Mouse (Mus musculus) liver, postnatal 0 days (tissue): ENCODE results near the gene Fate1. TPM values are rescaled to one million over a fixed set of nuclear protein-coding genes. Genes with fewer than 3 reads are reported as not detected.
"Not testable (repeated sequence)": the region's sequence is repeated elsewhere in the genome, so short reads cannot be mapped to it uniquely, and the experiment has no call there.

Experiments
- ATAC-seq: fragments of 200-750 bp; cut with Nextera tagmentation; 2 replicates; pipeline ENCODE4 v1.8.0; 2017; ENCODE audit warnings: mild to moderate bottlenecking, moderate library complexity
- DNase-seq: peaks from one replicate; pipeline ENCODE4 v3.0.0-alpha.2; 2016
- H3K27ac ChIP-seq: fragments of 300-500 bp; sonication (generic); 2 replicates; pipeline ENCODE4 v1.5.1; 2014; ENCODE audit warnings: antibody characterized with exemption, moderate library complexity, mild to moderate bottlenecking, low read depth
- H3K27me3 ChIP-seq: fragments of 300-500 bp; sonication (generic); 2 replicates; pipeline ENCODE4 v1.6.1; 2014; ENCODE audit warnings: low read length, control low read depth, mixed read lengths; ENCODE audit not compliant: insufficient read depth
- H3K36me3 ChIP-seq: fragments of 300-500 bp; sonication (generic); replicated peaks from 2 replicates; pipeline ENCODE4 v1.6.1; 2014; ENCODE audit warnings: mild to moderate bottlenecking, control low read depth, low read length, moderate library complexity, mixed read lengths; ENCODE audit not compliant: insufficient read depth
- H3K4me1 ChIP-seq: fragments of 300-500 bp; sonication (generic); 2 replicates; pipeline ENCODE4 v1.6.1; 2014; ENCODE audit warnings: antibody characterized with exemption, mild to moderate bottlenecking, control low read depth; ENCODE audit not compliant: insufficient read depth
- H3K4me2 ChIP-seq: fragments of 300-500 bp; sonication (generic); 2 replicates; pipeline ENCODE4 v1.6.1; 2014; ENCODE audit warnings: low read depth, mild to moderate bottlenecking, low read length, moderate library complexity, mixed read lengths
- H3K4me3 ChIP-seq: fragments of 300-500 bp; sonication (generic); 2 replicates; pipeline ENCODE4 v1.5.1; 2014; ENCODE audit warnings: low read depth, low read length
- H3K9ac ChIP-seq: fragments of 300-500 bp; sonication (generic); replicated peaks from 2 replicates; pipeline ENCODE4 v1.6.1; 2014; ENCODE audit warnings: mild to moderate bottlenecking, moderate library complexity
- H3K9me3 ChIP-seq: fragments of 300-500 bp; sonication (generic); 2 replicates; pipeline ENCODE4 v1.6.1; 2016; ENCODE audit warnings: mild to moderate bottlenecking, control low read depth, low read length, mixed read lengths
- CTCF ChIP-seq: sonication (generic); IDR thresholded peaks from 2 replicates; pipeline ENCODE4 v1.5.1; 2016; ENCODE audit warnings: antibody characterized with exemption, low read depth
- EP300 ChIP-seq: IDR thresholded peaks from 2 replicates; pipeline ENCODE4 v1.6.1; 2016; ENCODE audit warnings: antibody characterized with exemption, low read depth, mild to moderate bottlenecking
- WGBS: fragments of 180-500 bp; shearing (Covaris S2); extraction: QIAGEN DNeasy Blood & Tissue Kit; methylation state at CpG from one replicate; pipeline ENCODE4 v1.1.7; 2014; ENCODE audit not compliant: insufficient replicate concordance; 5-methylcytosine and 5-hydroxymethylcytosine counted together
- polyA plus RNA-seq: library from polyadenylated mRNA; unstranded; fragments of >200 nt; fragmentation: Nextera tagmentation; extraction: Ambion mirVana; gene quantifications from 2 replicates; pipeline ENCODE4 v1.2.1, GENCODE M21; 2015

Fate1 gene
- polyA plus RNA-seq, 1 experiment from 2014 or later = not detected

- Histone ChIP-seq H3K27me3 (no peaks in the 10 kb centered on the region), H3K9me3 (no peaks in the 10 kb centered on the region), H3K27ac (no peak overlapping the region), H3K4me1 (no peaks in the 10 kb centered on the region), H3K4me3 (no peak overlapping the region), H3K36me3 (no peaks in the 10 kb centered on the region), H3K9ac (no peak overlapping the region), H3K4me2 (no peak overlapping the region)
- TF ChIP-seq CTCF (no peak), EP300 (no peak)
- no peak for DNase-seq
- 67% methylated on average over 6 of the region's 6 CpGs for WGBS
- no peak for ATAC-seq
Measured at GRCm38 (mm10) chrX:71968816-71969215, 4.0 kb upstream of the Fate1 start.

GRCm38 (mm10) chrX:71971325-71971724 lies 1.5 kb upstream of the Fate1 start:
- Histone ChIP-seq H3K4me3 (no peak overlapping the region), H3K9me3 (no peaks in the 10 kb centered on the region), H3K27ac (no peak overlapping the region), H3K36me3 (no peaks in the 10 kb centered on the region), H3K9ac (no peak overlapping the region), H3K4me1 (no peaks in the 10 kb centered on the region), H3K27me3 (no peaks in the 10 kb centered on the region), H3K4me2 (no peak overlapping the region)
- DNase-seq (no peak), ATAC-seq (no peak)
- TF ChIP-seq CTCF (no peak), EP300 (no peak)
- 68% methylated on average over 5 of the region's 5 CpGs for WGBS

GRCm38 (mm10) chrX:71977681-71978080 lies 4.9 kb downstream of the Fate1 start:
- not testable (repeated sequence) for H3K9me3 ChIP-seq, H3K4me3 ChIP-seq, DNase-seq, H3K9ac ChIP-seq, H3K36me3 ChIP-seq, H3K27me3 ChIP-seq, H3K4me1 ChIP-seq, H3K27ac ChIP-seq, ATAC-seq, H3K4me2 ChIP-seq

- ATAC-seq = no peak
- 45% methylated on average over 3 of the region's 3 CpGs for WGBS
- TF ChIP-seq CTCF (no peak), EP300 (no peak)
Measured at GRCm38 (mm10) chrX:71980443-71980842, 7.7 kb downstream of the Fate1 start.

GRCm38 (mm10) chrX:71981322-71981721 lies 8.5 kb downstream of the Fate1 start:
- no peaks in the 10 kb centered on the region for H3K27me3 ChIP-seq
- no peaks in the 10 kb centered on the region for H3K9me3 ChIP-seq
- H3K4me2 ChIP-seq = no peak overlapping the region
- H3K27ac ChIP-seq = no peak overlapping the region
- ATAC-seq = no peak
- no peak for DNase-seq
- no peak overlapping the region for H3K4me3 ChIP-seq
- H3K36me3 ChIP-seq = no peaks in the 10 kb centered on the region
- no peak for TF ChIP-seq CTCF
- no peak for TF ChIP-seq EP300
- no peak overlapping the region for H3K9ac ChIP-seq
- H3K4me1 ChIP-seq = no peaks in the 10 kb centered on the region
- 70% methylated on average over 2 of the region's 2 CpGs for WGBS

More at GRCm38 (mm10) chrX:71980443-71980842, 7.7 kb downstream of the Fate1 start:
- DNase-seq = no peak
- Histone ChIP-seq H3K4me1 (no peaks in the 10 kb centered on the region), H3K27me3 (no peaks in the 10 kb centered on the region), H3K9ac (no peak overlapping the region), H3K4me3 (no peak overlapping the region), H3K4me2 (no peak overlapping the region), H3K27ac (no peak overlapping the region), H3K9me3 (no peaks in the 10 kb centered on the region), H3K36me3 (no peaks in the 10 kb centered on the region)

- ATAC-seq (no peak), DNase-seq (no peak)
- Histone ChIP-seq H3K4me2 (no peak overlapping the region), H3K9ac (no peak overlapping the region), H3K36me3 (no peaks in the 10 kb centered on the region), H3K9me3 (no peaks in the 10 kb centered on the region), H3K27ac (no peak overlapping the region), H3K4me1 (no peaks in the 10 kb centered on the region), H3K4me3 (no peak overlapping the region), H3K27me3 (no peaks in the 10 kb centered on the region)
- WGBS = 46% methylated on average over 2 of the region's 2 CpGs
- TF ChIP-seq CTCF = no peak
- TF ChIP-seq EP300 = no peak
Measured at GRCm38 (mm10) chrX:71983205-71983604, 10.4 kb downstream of the Fate1 start.

- ATAC-seq = no peak
- no peaks in the 10 kb centered on the region for H3K4me1 ChIP-seq
- H3K4me2 ChIP-seq = no peak overlapping the region
- H3K4me3 ChIP-seq = no peak overlapping the region
- H3K27ac ChIP-seq = no peak overlapping the region
- no peaks in the 10 kb centered on the region for H3K36me3 ChIP-seq
- DNase-seq = peak; percentile 13
- WGBS = 59% methylated on average over 1 of the region's 1 CpGs
- no peaks in the 10 kb centered on the region for H3K9me3 ChIP-seq
- TF ChIP-seq CTCF (peak; percentile 27), EP300 (no peak)
- no peaks in the 10 kb centered on the region for H3K27me3 ChIP-seq
- H3K9ac ChIP-seq = no peak overlapping the region
Measured at GRCm38 (mm10) chrX:71983775-71984174, 11.0 kb downstream of the Fate1 start.
